Mouse (Mus musculus): ENCODE measurements around the gene Fmo5. TPM values are rescaled to one million over a fixed set of nuclear protein-coding genes. Genes with fewer than 3 reads are reported as not detected.
A peak's percentile ranks its signal among the peaks of the same experiment; 100 is the strongest.

The Fmo5 gene
- polyA plus RNA-seq, 1 experiment from 2014 or later: 1.7 TPM

GRCm38 (mm10) chr3:97683560-97684195 is 55.1 kb downstream of the Fmo5 start:
- Histone ChIP-seq H3K9ac (replicated peaks; ENCODE audit: low read length) (no peak overlapping the region), H3K4me2 (ENCODE audit: low read depth, low read length) (peak overlapping the region; percentile 11; the same call in 1 of the 2 replicates), H3K36me3 (replicated peaks; ENCODE audit: control insufficient read depth, insufficient read depth, low read depth, low read length) (no peaks in the 10 kb centered on the region), H3K4me3 (ENCODE audit: low read depth, low read length) (no peak overlapping the region), H3K27me3 (ENCODE audit: control insufficient read depth, insufficient read depth, low read length) (no peaks in the 10 kb centered on the region), H3K27ac (replicated peaks; ENCODE audit: low read depth, low read length) (no peak overlapping the region), H3K9me3 (replicated peaks; ENCODE audit: control insufficient read depth, low read length) (no peaks in the 10 kb centered on the region), H3K4me1 (ENCODE audit: control insufficient read depth, insufficient read depth, low read length) (no peaks in the 10 kb centered on the region)
- ATAC-seq (replicated peaks; ENCODE audit: insufficient number of reproducible peaks, low FRiP score, low TSS enrichment, low read depth): peak; percentile 75; the same call in 1 of the 2 replicates
- WGBS: 5% methylated on average over 16 of the region's 16 CpGs
- DNase-seq (ENCODE audit: low spot score): peak; percentile 65

GRCm38 (mm10) chr3:97686372-97687117 is 57.9 kb downstream of the Fmo5 start:
- Histone ChIP-seq H3K9me3 (replicated peaks; ENCODE audit: control insufficient read depth, low read length) (no peaks in the 10 kb centered on the region), H3K4me2 (ENCODE audit: low read depth, low read length) (no peak overlapping the region), H3K27ac (replicated peaks; ENCODE audit: low read depth, low read length) (no peak overlapping the region), H3K9ac (replicated peaks; ENCODE audit: low read length) (no peak overlapping the region), H3K36me3 (replicated peaks; ENCODE audit: control insufficient read depth, insufficient read depth, low read depth, low read length) (no peaks in the 10 kb centered on the region), H3K4me3 (ENCODE audit: low read depth, low read length) (no peak overlapping the region), H3K4me1 (ENCODE audit: control insufficient read depth, insufficient read depth, low read length) (no peaks in the 10 kb centered on the region), H3K27me3 (ENCODE audit: control insufficient read depth, insufficient read depth, low read length) (no peaks in the 10 kb centered on the region)
- ATAC-seq (replicated peaks; ENCODE audit: insufficient number of reproducible peaks, low FRiP score, low TSS enrichment, low read depth): no peak
- 87% methylated on average over 4 of the region's 4 CpGs for WGBS
- DNase-seq (ENCODE audit: low spot score): no peak

GRCm38 (mm10) chr3:97689289-97689688 is 60.7 kb downstream of the Fmo5 start:
- WGBS: 85% methylated on average over 2 of the region's 2 CpGs
- H3K4me3 ChIP-seq (ENCODE audit: low read depth, low read length): no peak overlapping the region
- DNase-seq (ENCODE audit: low spot score): no peak
- H3K9me3 ChIP-seq (replicated peaks; ENCODE audit: control insufficient read depth, low read length): no peaks in the 10 kb centered on the region
- H3K4me1 ChIP-seq (ENCODE audit: control insufficient read depth, insufficient read depth, low read length): no peaks in the 10 kb centered on the region
- no peaks in the 10 kb centered on the region for H3K36me3 ChIP-seq (replicated peaks; ENCODE audit: control insufficient read depth, insufficient read depth, low read depth, low read length)
- H3K9ac ChIP-seq (replicated peaks; ENCODE audit: low read length): no peak overlapping the region
- no peak overlapping the region for H3K4me2 ChIP-seq (ENCODE audit: low read depth, low read length)
- no peak for ATAC-seq (replicated peaks; ENCODE audit: insufficient number of reproducible peaks, low FRiP score, low TSS enrichment, low read depth)
- H3K27ac ChIP-seq (replicated peaks; ENCODE audit: low read depth, low read length): no peak overlapping the region
- no peaks in the 10 kb centered on the region for H3K27me3 ChIP-seq (ENCODE audit: control insufficient read depth, insufficient read depth, low read length)

GRCm38 (mm10) chr3:97690590-97690989 is 62.0 kb downstream of the Fmo5 start:
- no peak overlapping the region for H3K9ac ChIP-seq (replicated peaks; ENCODE audit: low read length)
- H3K36me3 ChIP-seq (replicated peaks; ENCODE audit: control insufficient read depth, insufficient read depth, low read depth, low read length): no peaks in the 10 kb centered on the region
- 45% methylated on average over 7 of the region's 7 CpGs for WGBS
- ATAC-seq (replicated peaks; ENCODE audit: insufficient number of reproducible peaks, low FRiP score, low TSS enrichment, low read depth): no peak
- no peak overlapping the region for H3K4me3 ChIP-seq (ENCODE audit: low read depth, low read length)
- no peaks in the 10 kb centered on the region for H3K27me3 ChIP-seq (ENCODE audit: control insufficient read depth, insufficient read depth, low read length)
- H3K4me1 ChIP-seq (ENCODE audit: control insufficient read depth, insufficient read depth, low read length): no peaks in the 10 kb centered on the region
- H3K9me3 ChIP-seq (replicated peaks; ENCODE audit: control insufficient read depth, low read length): no peaks in the 10 kb centered on the region
- DNase-seq (ENCODE audit: low spot score): no peak
- H3K27ac ChIP-seq (replicated peaks; ENCODE audit: low read depth, low read length): no peak overlapping the region
- H3K4me2 ChIP-seq (ENCODE audit: low read depth, low read length): no peak overlapping the region

GRCm38 (mm10) chr3:97691443-97692017 is 62.9 kb downstream of the Fmo5 start:
- Histone ChIP-seq H3K9ac (replicated peaks; ENCODE audit: low read length) (no peak overlapping the region), H3K4me3 (ENCODE audit: low read depth, low read length) (no peak overlapping the region), H3K9me3 (replicated peaks; ENCODE audit: control insufficient read depth, low read length) (no peaks in the 10 kb centered on the region), H3K27ac (replicated peaks; ENCODE audit: low read depth, low read length) (no peak overlapping the region), H3K27me3 (ENCODE audit: control insufficient read depth, insufficient read depth, low read length) (no peaks in the 10 kb centered on the region), H3K4me1 (ENCODE audit: control insufficient read depth, insufficient read depth, low read length) (no peaks in the 10 kb centered on the region), H3K36me3 (replicated peaks; ENCODE audit: control insufficient read depth, insufficient read depth, low read depth, low read length) (no peaks in the 10 kb centered on the region), H3K4me2 (ENCODE audit: low read depth, low read length) (no peak overlapping the region)
- ATAC-seq (replicated peaks; ENCODE audit: insufficient number of reproducible peaks, low FRiP score, low TSS enrichment, low read depth) (no peak), DNase-seq (ENCODE audit: low spot score) (no peak)
- 68% methylated on average over 12 of the region's 12 CpGs for WGBS

- WGBS: 90% methylated on average over 6 of the region's 6 CpGs
- no peak for DNase-seq (ENCODE audit: low spot score)
- H3K4me1 ChIP-seq (ENCODE audit: control insufficient read depth, insufficient read depth, low read length): no peaks in the 10 kb centered on the region
- no peak overlapping the region for H3K4me3 ChIP-seq (ENCODE audit: low read depth, low read length)
- H3K9ac ChIP-seq (replicated peaks; ENCODE audit: low read length): no peak overlapping the region
- ATAC-seq (replicated peaks; ENCODE audit: insufficient number of reproducible peaks, low FRiP score, low TSS enrichment, low read depth): no peak
- H3K4me2 ChIP-seq (ENCODE audit: low read depth, low read length): no peak overlapping the region
- H3K36me3 ChIP-seq (replicated peaks; ENCODE audit: control insufficient read depth, insufficient read depth, low read depth, low read length): no peaks in the 10 kb centered on the region
- H3K27ac ChIP-seq (replicated peaks; ENCODE audit: low read depth, low read length): no peak overlapping the region
- H3K9me3 ChIP-seq (replicated peaks; ENCODE audit: control insufficient read depth, low read length): no peaks in the 10 kb centered on the region
- H3K27me3 ChIP-seq (ENCODE audit: control insufficient read depth, insufficient read depth, low read length): no peaks in the 10 kb centered on the region
These were observed 65.2 kb downstream of the Fmo5 start for GRCm38 (mm10) chr3:97693806-97694205.

GRCm38 (mm10) chr3:97696866-97697265 is 68.3 kb downstream of the Fmo5 start:
- no peaks in the 10 kb centered on the region for H3K36me3 ChIP-seq (replicated peaks; ENCODE audit: control insufficient read depth, insufficient read depth, low read depth, low read length)
- no peak overlapping the region for H3K27ac ChIP-seq (replicated peaks; ENCODE audit: low read depth, low read length)
- H3K4me3 ChIP-seq (ENCODE audit: low read depth, low read length): no peak overlapping the region
- DNase-seq (ENCODE audit: low spot score) (no peak), ATAC-seq (replicated peaks; ENCODE audit: insufficient number of reproducible peaks, low FRiP score, low TSS enrichment, low read depth) (no peak)
- no peak overlapping the region for H3K9ac ChIP-seq (replicated peaks; ENCODE audit: low read length)
- H3K4me2 ChIP-seq (ENCODE audit: low read depth, low read length): no peak overlapping the region
- WGBS: 86% methylated on average over 9 of the region's 9 CpGs
- H3K9me3 ChIP-seq (replicated peaks; ENCODE audit: control insufficient read depth, low read length): no peaks in the 10 kb centered on the region
- H3K4me1 ChIP-seq (ENCODE audit: control insufficient read depth, insufficient read depth, low read length): no peaks in the 10 kb centered on the region
- no peaks in the 10 kb centered on the region for H3K27me3 ChIP-seq (ENCODE audit: control insufficient read depth, insufficient read depth, low read length)

GRCm38 (mm10) chr3:97697291-97697690 is 68.7 kb downstream of the Fmo5 start:
- Histone ChIP-seq H3K4me2 (ENCODE audit: low read depth, low read length) (no peak overlapping the region), H3K4me1 (ENCODE audit: control insufficient read depth, insufficient read depth, low read length) (no peaks in the 10 kb centered on the region), H3K36me3 (replicated peaks; ENCODE audit: control insufficient read depth, insufficient read depth, low read depth, low read length) (no peaks in the 10 kb centered on the region), H3K27me3 (ENCODE audit: control insufficient read depth, insufficient read depth, low read length) (no peaks in the 10 kb centered on the region), H3K4me3 (ENCODE audit: low read depth, low read length) (no peak overlapping the region), H3K9ac (replicated peaks; ENCODE audit: low read length) (no peak overlapping the region), H3K9me3 (replicated peaks; ENCODE audit: control insufficient read depth, low read length) (no peaks in the 10 kb centered on the region), H3K27ac (replicated peaks; ENCODE audit: low read depth, low read length) (no peak overlapping the region)
- no peak for DNase-seq (ENCODE audit: low spot score)
- WGBS: 71% methylated on average over 9 of the region's 9 CpGs
- ATAC-seq (replicated peaks; ENCODE audit: insufficient number of reproducible peaks, low FRiP score, low TSS enrichment, low read depth): no peak

Data from embryonic facial prominence, embryonic 11.5 days (tissue).